Mouse (Mus musculus): ENCODE data around the gene Ms4a12. TPM values are rescaled to one million over a fixed set of nuclear protein-coding genes. Genes with fewer than 3 reads are reported as not detected.
"Not testable (repeated sequence)": the region's sequence is repeated elsewhere in the genome, so short reads cannot be mapped to it uniquely, and the experiment has no call there.

The Ms4a12 gene
- not detected in 2 replicates for polyA plus RNA-seq (2016; fragmentation: Nextera tagmentation; extraction: Ambion mirVana)

DNA sequence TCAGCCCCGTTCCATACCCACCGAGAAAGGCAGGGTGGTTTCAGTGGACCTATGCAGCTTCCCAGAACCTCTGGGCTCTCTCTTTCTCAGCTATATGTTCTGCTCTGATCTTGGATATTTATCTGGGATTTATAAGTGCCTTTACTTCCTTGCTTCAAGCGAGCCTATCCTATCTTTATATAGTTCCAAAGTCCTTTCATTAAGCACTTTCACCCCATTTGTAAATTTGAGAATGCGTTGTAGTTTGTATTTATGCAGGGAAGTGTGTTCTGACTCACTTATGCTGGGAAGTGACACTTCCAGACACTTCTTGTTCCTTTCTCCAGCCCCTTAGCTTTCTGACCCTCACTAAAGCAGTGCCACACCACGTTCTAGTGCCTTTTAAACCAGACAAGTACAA lies at the start of gene Ms4a12:
Gene Ms4a12 (minus strand): TSS at position 101 of the 400 bp plus-strand sequence.
- H3K4me3 ChIP-seq: no peak within 1 kb of the TSS
- no peaks in the 10 kb centered on the region for H3K9me3 ChIP-seq (replicated peaks)
- H3K27me3 ChIP-seq (ENCODE audit: low read depth, poor library complexity, severe bottlenecking): no peaks in the 10 kb centered on the region
- no peaks in the 10 kb centered on the region for H3K4me1 ChIP-seq
- H3K27ac ChIP-seq: no peak within 1 kb of the TSS
- no peaks in the 10 kb centered on the region for H3K36me3 ChIP-seq
- WGBS: 78% methylated on average over 5 of the region's 5 CpGs
- no peak for DNase-seq (ENCODE audit: low spot score)

DNA sequence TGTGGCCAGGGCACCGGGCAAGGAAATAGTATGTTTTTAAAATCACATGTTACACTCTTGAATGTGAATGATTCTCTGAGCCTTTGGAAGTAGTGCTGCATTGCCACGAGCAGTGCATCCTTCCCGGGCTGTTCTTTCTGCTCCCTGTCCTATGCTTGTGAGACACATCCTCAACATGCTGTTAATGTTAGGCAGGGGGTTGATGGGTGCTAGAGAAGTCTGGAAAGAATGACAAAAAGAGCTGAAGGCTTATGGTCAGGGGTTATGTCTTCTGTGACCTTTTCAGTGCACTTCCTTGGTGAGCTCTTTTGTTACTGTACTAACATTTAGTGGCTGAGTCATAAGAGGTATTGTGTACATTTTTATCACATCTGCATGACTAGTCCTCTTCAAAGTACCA lies 48.0 kb upstream of the Ms4a12 start:
- no peaks in the 10 kb centered on the region for H3K36me3 ChIP-seq
- H3K27me3 ChIP-seq (ENCODE audit: low read depth, poor library complexity, severe bottlenecking): no peaks in the 10 kb centered on the region
- DNase-seq (ENCODE audit: low spot score): no peak
- no peak overlapping the region for H3K27ac ChIP-seq
- no peaks in the 10 kb centered on the region for H3K4me1 ChIP-seq
- H3K9me3 ChIP-seq (replicated peaks): no peaks in the 10 kb centered on the region
- WGBS: 96% methylated on average over 3 of the region's 3 CpGs
- H3K4me3 ChIP-seq: no peak overlapping the region

DNA sequence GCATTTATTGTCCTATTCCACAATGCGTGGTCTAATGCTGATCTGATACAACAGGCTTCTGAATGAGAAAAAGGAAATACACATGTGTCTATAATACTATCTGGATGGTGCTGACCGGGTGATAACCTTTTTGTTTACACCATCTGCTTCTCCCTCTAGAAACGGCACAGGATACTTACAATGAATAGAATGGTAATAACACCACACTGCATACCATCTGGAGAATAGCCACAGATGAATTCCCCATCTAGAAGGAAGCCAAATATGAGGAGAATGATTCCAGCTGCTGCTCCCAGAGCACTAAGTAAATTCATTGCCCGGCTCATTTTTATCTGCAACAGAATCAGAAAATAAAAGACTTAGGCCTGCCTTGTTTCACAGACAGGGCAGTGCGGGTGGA lies 44.2 kb upstream of the Ms4a12 start:
- H3K36me3 ChIP-seq: no peaks in the 10 kb centered on the region
- DNase-seq (ENCODE audit: low spot score): no peak
- 84% methylated on average over 5 of the region's 5 CpGs for WGBS

DNA sequence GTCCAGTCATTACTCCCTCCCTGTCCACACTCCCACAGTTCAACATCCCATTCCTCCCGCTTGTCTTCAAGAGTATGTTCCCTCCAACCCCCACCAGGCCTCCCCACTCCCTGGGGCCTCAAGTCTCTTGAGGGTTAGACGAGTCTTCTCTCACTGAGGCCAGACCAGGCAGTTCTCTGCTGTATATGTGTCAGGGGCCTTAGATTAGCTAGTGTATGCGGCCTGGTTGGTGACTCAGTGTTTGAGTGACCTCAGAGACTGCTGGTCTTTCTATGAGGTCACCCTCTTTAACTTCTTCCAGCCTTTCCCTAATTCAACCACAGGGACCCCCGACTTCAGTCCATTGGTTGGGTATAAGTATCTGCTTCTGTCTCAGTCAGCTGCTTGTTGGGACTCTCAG lies 34.7 kb upstream of the Ms4a12 start:
- Histone ChIP-seq H3K27me3 (ENCODE audit: low read depth, poor library complexity, severe bottlenecking) (no peaks in the 10 kb centered on the region), H3K36me3 (no peaks in the 10 kb centered on the region), H3K9me3 (replicated peaks) (no peaks in the 10 kb centered on the region), H3K4me1 (no peaks in the 10 kb centered on the region), H3K27ac (no peak overlapping the region), H3K4me3 (no peak overlapping the region)
- DNase-seq (ENCODE audit: low spot score): no peak
- 86% methylated on average over 4 of the region's 4 CpGs for WGBS

More for the DNA sequence above, 44.2 kb upstream of the Ms4a12 start:
- Histone ChIP-seq H3K9me3 (replicated peaks) (no peaks in the 10 kb centered on the region), H3K27me3 (ENCODE audit: low read depth, poor library complexity, severe bottlenecking) (no peaks in the 10 kb centered on the region), H3K4me3 (no peak overlapping the region), H3K27ac (no peak overlapping the region), H3K4me1 (no peaks in the 10 kb centered on the region)

DNA sequence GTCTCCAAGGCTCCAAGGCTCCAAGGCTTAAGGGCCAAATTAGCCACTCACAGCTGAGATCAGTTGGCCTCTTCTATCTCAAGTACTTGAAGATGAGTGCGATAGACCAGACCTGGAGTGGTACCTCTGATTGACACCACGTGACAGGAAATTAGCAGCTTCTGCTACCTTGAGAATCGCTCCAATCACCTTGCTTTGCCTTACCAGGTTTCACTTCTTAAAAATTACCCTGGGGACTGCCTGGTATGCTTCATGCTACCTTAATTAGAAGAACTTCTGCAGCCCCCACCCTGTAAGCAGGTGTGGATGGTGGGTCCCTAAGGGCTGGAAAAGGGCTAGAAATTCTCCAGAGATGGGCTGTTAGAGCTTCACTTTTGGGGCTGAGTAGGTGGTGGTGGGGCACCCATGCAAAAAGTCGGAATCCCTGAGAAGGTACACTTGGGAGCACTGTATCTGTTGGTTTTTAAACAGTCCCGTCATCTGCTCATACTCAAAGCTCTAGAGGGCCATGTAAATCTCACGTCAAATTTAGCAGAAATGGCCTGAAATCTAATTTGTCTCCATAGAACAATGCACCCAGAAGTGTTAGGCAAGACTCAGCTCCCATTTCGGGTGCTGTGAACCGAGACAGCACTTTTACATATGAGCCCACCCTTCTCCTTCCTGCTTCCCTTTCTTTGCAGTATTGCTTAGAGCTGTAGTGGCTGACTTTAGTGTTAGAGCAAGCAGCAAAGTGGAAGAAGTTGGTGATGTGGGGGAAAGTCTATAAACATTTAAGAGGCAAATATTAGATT lies 34.0 kb upstream of the Ms4a12 start, which contains the start of gene Ms4a1:
Gene Ms4a1 (minus strand): TSS at position 190 of the 794 bp plus-strand sequence.
- H3K36me3 ChIP-seq: no peaks in the 10 kb centered on the region
- no peaks in the 10 kb centered on the region for H3K27me3 ChIP-seq (ENCODE audit: low read depth, poor library complexity, severe bottlenecking)
- H3K9me3 ChIP-seq (replicated peaks): no peaks in the 10 kb centered on the region
- 85% methylated on average over 8 of the region's 8 CpGs for WGBS
- H3K4me1 ChIP-seq: no peaks in the 10 kb centered on the region
- H3K4me3 ChIP-seq: no peak within 1 kb of the TSS
- H3K27ac ChIP-seq: no peak within 1 kb of the TSS
- DNase-seq (ENCODE audit: low spot score): no peak

DNA sequence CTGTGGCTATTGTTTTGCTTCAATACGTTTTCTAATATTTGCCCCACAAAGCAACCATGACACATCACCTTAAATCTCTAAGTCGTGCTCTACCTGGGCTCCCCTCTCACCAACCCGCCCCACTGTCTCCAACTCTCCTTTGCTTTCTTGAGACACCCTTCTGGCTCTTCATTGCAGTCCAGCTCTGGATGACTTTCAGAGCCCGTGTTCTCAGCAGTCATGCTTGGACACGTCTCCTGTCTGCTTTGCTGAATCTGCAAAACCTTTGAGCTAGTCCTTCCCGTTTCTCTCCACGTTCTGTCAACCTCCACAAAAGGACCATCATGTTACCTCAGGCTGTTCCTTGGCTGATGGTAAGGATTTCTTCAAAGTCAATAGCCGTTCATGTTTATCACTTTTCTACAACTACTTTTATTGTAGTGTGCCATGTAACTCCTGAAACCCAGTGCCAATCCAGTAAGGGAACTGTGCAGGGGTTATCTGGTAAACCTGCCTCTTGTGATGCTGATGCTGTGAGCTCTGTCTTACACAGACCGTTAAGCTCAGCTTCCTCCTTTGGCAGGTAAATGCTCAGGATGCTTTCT lies 32.4 kb upstream of the Ms4a12 start:
- H3K4me3 ChIP-seq: no peak overlapping the region
- H3K4me1 ChIP-seq: no peaks in the 10 kb centered on the region
- H3K9me3 ChIP-seq (replicated peaks): no peaks in the 10 kb centered on the region
- H3K36me3 ChIP-seq: no peaks in the 10 kb centered on the region
- DNase-seq (ENCODE audit: low spot score): no peak
- no peaks in the 10 kb centered on the region for H3K27me3 ChIP-seq (ENCODE audit: low read depth, poor library complexity, severe bottlenecking)
- 86% methylated on average over 9 of the region's 9 CpGs for WGBS
- H3K27ac ChIP-seq: no peak overlapping the region

DNA sequence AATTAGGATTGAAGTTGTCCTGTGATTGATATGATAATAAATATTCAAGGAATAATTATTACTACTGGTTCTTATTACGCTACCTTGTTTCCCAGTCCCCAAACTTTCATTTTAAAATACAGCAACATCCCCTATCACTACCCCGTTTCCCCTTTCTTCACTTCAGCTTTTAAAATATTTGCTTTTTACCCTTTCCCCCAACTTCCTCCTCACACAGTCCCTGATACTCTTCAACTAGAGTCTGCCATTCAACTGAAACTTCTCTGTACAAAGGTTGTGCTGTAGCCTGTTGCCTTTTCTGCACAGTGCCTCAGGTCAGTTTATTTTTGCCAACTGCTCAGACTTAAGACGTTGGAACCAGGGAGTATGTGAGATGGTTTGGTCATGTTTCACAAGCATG lies 31.3 kb upstream of the Ms4a12 start:
- WGBS: 92% methylated on average over 3 of the region's 3 CpGs
- no peaks in the 10 kb centered on the region for H3K4me1 ChIP-seq
- no peaks in the 10 kb centered on the region for H3K9me3 ChIP-seq (replicated peaks)
- H3K27ac ChIP-seq: no peak overlapping the region
- H3K4me3 ChIP-seq: no peak overlapping the region
- no peaks in the 10 kb centered on the region for H3K27me3 ChIP-seq (ENCODE audit: low read depth, poor library complexity, severe bottlenecking)
- H3K36me3 ChIP-seq: no peaks in the 10 kb centered on the region
- DNase-seq (ENCODE audit: low spot score): no peak

DNA sequence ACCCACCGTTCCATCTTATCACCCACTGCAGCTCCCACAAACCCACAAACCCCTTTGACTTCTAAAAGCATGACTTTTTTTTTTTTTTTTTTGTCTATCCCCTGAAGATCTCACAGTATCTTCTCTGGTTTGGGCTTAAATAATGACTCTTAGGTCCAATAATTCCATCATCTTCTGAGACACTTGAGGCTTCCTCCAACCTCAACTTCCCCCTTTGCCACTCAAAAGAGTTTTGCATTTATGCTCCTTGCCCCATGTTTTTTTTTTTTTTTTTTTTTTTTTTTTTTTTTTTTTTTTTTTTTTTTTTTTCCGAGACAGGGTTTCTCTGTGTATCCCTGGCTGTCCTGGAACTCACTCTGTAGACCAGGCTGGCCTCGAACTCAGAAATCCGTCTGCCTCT lies 30.7 kb upstream of the Ms4a12 start:
- not testable (repeated sequence) for H3K36me3 ChIP-seq; H3K4me1 ChIP-seq; H3K27ac ChIP-seq; H3K9me3 ChIP-seq (replicated peaks); H3K27me3 ChIP-seq (ENCODE audit: low read depth, poor library complexity, severe bottlenecking); DNase-seq (ENCODE audit: low spot score); H3K4me3 ChIP-seq
- 73% methylated on average over 4 of the region's 4 CpGs for WGBS

DNA sequence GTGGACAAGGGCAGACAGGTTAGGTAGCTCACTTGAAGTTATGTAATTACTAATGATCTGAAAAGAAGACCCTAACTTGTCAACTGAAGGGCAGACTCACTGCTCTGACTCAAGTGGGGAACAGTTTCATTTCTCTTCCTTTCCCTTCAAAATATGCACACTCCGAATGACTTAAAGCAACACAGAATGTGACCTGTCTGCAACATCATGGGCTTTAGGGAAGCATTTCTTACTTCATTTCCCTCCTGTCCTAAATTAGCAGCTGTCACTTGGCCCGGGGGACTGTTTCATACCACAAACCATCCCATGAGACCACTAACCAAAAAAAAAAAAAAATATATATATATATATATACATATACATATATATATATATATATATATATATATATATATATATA lies 29.3 kb upstream of the Ms4a12 start:
- Histone ChIP-seq H3K9me3 (replicated peaks) (no peaks in the 10 kb centered on the region), H3K4me3 (no peak overlapping the region), H3K27ac (no peak overlapping the region), H3K4me1 (no peaks in the 10 kb centered on the region), H3K27me3 (ENCODE audit: low read depth, poor library complexity, severe bottlenecking) (no peaks in the 10 kb centered on the region), H3K36me3 (no peaks in the 10 kb centered on the region)
- no peak for DNase-seq (ENCODE audit: low spot score)
- 100% methylated on average over 2 of the region's 2 CpGs for WGBS

DNA sequence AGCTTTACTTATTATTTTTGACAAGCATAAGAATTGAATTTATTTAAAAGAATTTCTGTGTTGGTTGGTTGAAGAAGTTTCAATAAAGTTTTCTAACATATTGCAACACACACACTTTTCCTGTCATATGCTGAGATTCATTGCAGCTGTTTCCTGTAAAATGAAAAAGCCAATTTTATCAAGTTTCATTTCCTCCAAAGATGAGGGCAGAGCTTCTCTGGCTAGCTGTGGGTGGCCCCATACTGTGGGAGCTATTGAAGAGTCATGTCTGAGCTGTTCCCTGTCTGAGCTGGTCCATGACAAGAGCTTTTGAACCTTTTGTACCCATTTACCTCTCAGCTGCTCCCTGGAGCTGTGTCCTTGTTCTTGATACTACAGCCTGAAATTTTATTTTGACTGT lies 12.0 kb upstream of the Ms4a12 start:
- Histone ChIP-seq H3K4me1 (no peaks in the 10 kb centered on the region), H3K27me3 (ENCODE audit: low read depth, poor library complexity, severe bottlenecking) (no peaks in the 10 kb centered on the region), H3K27ac (no peak overlapping the region), H3K9me3 (replicated peaks) (no peaks in the 10 kb centered on the region), H3K36me3 (no peaks in the 10 kb centered on the region), H3K4me3 (no peak overlapping the region)
- no peak for DNase-seq (ENCODE audit: low spot score)

DNA sequence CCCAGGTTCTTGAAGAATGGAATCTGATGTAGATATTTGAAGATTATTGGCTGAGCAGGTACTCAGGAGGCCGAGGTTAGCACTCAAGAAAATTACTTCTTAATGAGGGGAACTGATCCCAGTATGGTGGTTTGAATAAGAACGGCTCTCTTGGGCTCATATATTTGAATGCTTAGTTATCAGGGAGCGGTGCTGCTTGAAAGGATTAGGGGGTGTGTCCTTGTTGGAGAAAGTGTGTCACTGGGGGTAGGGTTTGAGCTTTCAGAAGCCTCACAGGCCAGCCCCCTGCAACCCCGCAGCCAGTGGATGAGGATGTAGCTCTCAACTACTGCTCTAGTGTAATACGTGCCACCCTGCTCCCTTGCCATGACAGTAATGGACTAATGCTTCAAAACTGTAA lies 10.3 kb upstream of the Ms4a12 start:
- Histone ChIP-seq H3K9me3 (replicated peaks) (no peaks in the 10 kb centered on the region), H3K27me3 (ENCODE audit: low read depth, poor library complexity, severe bottlenecking) (no peaks in the 10 kb centered on the region), H3K36me3 (no peaks in the 10 kb centered on the region), H3K4me1 (no peaks in the 10 kb centered on the region), H3K4me3 (no peak overlapping the region), H3K27ac (no peak overlapping the region)
- no peak for DNase-seq (ENCODE audit: low spot score)
- WGBS: 70% methylated on average over 5 of the region's 5 CpGs

DNA sequence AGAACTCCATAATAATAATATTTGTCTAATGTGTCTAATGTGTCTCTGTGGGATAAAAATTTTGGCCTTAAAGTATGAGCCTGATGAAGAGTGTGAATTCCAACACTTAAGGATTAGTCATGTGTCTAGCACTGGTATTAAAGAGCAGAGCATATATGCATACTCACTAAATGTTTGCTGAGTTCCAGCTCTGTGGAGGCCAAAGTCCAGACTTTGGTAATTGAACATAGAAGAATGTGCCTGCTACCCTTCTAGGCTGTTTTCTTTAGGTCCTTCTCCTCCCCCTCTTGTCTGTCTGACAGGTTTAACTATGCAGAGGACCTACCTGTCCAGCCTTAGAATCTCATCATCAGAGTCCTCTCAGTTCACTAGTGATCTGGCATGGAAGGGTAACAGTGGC lies 3.6 kb upstream of the Ms4a12 start:
- Histone ChIP-seq H3K4me1 (no peaks in the 10 kb centered on the region), H3K27me3 (ENCODE audit: low read depth, poor library complexity, severe bottlenecking) (no peaks in the 10 kb centered on the region), H3K27ac (no peak overlapping the region), H3K9me3 (replicated peaks) (no peaks in the 10 kb centered on the region), H3K36me3 (no peaks in the 10 kb centered on the region), H3K4me3 (no peak overlapping the region)
- DNase-seq (ENCODE audit: low spot score): no peak

DNA sequence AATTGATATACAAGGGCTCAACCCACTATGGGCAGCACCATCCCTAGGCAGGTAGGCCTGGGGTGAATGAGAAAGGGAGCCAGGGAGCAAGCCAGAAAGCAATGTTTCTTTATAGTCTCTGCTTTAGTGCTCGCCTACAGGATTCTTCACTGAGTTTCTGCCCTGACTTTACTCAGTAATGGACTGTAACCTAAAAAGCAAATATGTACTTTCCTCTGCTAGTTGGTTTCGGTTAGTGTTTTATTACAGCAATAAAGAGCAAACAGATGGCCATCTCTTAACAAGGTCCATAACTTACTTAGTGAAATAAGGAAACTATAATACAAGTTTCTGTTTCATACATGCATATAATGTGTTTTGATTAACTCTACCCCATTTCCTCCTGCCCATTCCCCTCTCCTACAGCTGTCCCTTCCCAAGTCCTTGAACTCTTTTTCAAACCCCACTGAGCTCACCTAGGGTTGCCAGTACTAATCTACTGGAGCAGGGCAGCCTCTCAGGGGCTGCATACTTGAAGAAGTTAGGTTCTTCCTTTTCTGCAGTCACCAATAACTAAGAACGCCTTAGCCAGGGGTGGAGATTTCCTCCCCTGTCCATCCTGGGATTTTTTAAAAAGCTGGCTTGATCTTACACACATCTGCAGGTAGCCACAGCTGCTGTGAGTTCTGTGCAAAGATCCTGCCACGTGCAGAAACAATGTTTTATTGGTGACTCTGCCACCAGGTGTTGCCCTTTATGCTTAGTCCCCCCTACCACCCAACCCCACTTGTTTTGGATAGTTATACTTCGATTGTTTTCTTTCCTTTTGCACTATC lies 2.9 kb upstream of the Ms4a12 start:
- Histone ChIP-seq H3K27me3 (ENCODE audit: low read depth, poor library complexity, severe bottlenecking) (no peaks in the 10 kb centered on the region), H3K36me3 (no peaks in the 10 kb centered on the region), H3K9me3 (replicated peaks) (no peaks in the 10 kb centered on the region), H3K4me3 (no peak overlapping the region), H3K4me1 (no peaks in the 10 kb centered on the region), H3K27ac (no peak overlapping the region)
- no peak for DNase-seq (ENCODE audit: low spot score)
- 76% methylated on average over 5 of the region's 5 CpGs for WGBS

All from limb, embryonic 10.5 days (tissue).